Mouse (Mus musculus): ENCODE data around the gene Noxa1. TPM values are rescaled to one million over a fixed set of nuclear protein-coding genes. Genes with fewer than 3 reads are reported as not detected.

The Noxa1 gene
- not detected for polyA plus RNA-seq (2014; fragmentation: Illumina TruSeq; extraction: RNeasy Lipid Tissue Mini Kit (QIAGEN cat#74804); ENCODE audit: low read depth, low replicate concordance)

DNA sequence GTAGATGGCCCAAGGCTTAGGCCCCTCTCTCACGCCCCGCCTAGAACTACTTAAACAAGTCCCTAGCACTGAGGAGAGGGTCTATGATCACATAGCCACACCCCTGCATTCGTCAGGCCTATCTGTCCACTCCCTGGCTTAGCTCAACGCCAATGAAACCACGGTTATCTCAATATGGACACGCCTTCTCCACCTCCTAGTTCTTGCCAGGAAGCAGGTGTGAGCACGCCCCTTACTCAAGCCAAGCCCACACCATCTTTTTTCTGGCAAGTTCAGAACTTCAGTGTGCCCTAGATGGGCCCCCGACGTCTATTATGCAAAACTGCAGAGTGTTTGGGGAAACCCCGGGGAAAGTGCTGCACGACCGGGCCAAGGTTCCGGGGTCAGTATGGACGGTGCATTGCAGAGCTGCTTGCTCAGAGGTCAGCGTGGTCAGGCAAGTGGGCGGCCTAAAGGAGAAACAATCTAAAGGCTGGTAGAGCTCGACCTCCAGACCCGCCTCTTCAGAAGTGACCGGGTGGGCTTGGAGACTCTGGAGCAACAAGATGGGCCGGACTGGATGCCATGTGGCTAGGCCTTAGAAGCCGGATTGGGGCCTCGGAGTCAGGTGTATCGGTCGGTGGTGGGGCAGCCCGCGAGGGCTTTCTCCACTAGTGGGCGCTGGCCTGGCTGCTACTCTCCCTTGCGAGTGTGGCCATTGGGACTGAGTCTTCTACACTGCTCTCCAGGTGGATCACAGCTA, at the start of gene Noxa1:
Gene Noxa1, minus strand, starts transcription at position 41 of the 742 bp plus-strand sequence.

GRCm38 (mm10) chr2:25080076-25080475, 14.9 kb downstream of the Noxa1 start, which contains the start of gene Entpd8:
Entpd8 (plus strand) TSS chr2:25080304.

GRCm38 (mm10) chr2:25054221-25055067, 40.5 kb downstream of the Noxa1 start, which contains the start of gene Nsmf:
Nsmf (plus strand) TSS chr2:25054355.

Other genes starting within 250 kb of the Noxa1 start
- 7.6 TPM for gene Ehmt1, start 175.5 kb downstream of the Noxa1 start, polyA plus RNA-seq (2014; fragmentation: Illumina TruSeq; extraction: RNeasy Lipid Tissue Mini Kit (QIAGEN cat#74804); ENCODE audit: low read depth, low replicate concordance)
- gene Arrdc1, start 159.9 kb downstream of the Noxa1 start, polyA plus RNA-seq (2014; fragmentation: Illumina TruSeq; extraction: RNeasy Lipid Tissue Mini Kit (QIAGEN cat#74804); ENCODE audit: low read depth, low replicate concordance): not detected
- 3.2 TPM for gene Zmynd19, start 145.4 kb downstream of the Noxa1 start, polyA plus RNA-seq (2014; fragmentation: Illumina TruSeq; extraction: RNeasy Lipid Tissue Mini Kit (QIAGEN cat#74804); ENCODE audit: low read depth, low replicate concordance)
- gene Dph7, start 132.7 kb downstream of the Noxa1 start, polyA plus RNA-seq (2014; fragmentation: Illumina TruSeq; extraction: RNeasy Lipid Tissue Mini Kit (QIAGEN cat#74804); ENCODE audit: low read depth, low replicate concordance): 1.9 TPM
- 22.5 TPM for gene Mrpl41, start 120.1 kb downstream of the Noxa1 start, polyA plus RNA-seq (2014; fragmentation: Illumina TruSeq; extraction: RNeasy Lipid Tissue Mini Kit (QIAGEN cat#74804); ENCODE audit: low read depth, low replicate concordance)
- 26.6 TPM for gene Pnpla7, start 119.1 kb downstream of the Noxa1 start, polyA plus RNA-seq (2014; fragmentation: Illumina TruSeq; extraction: RNeasy Lipid Tissue Mini Kit (QIAGEN cat#74804); ENCODE audit: low read depth, low replicate concordance)
- 16.6 TPM for gene Nsmf, start 40.8 kb downstream of the Noxa1 start, polyA plus RNA-seq (2014; fragmentation: Illumina TruSeq; extraction: RNeasy Lipid Tissue Mini Kit (QIAGEN cat#74804); ENCODE audit: low read depth, low replicate concordance)
- 33.1 TPM for gene Entpd8, start 14.8 kb downstream of the Noxa1 start, polyA plus RNA-seq (2014; fragmentation: Illumina TruSeq; extraction: RNeasy Lipid Tissue Mini Kit (QIAGEN cat#74804); ENCODE audit: low read depth, low replicate concordance)
- 0.61 TPM for gene Nrarp, start 85.6 kb upstream of the Noxa1 start, polyA plus RNA-seq (2014; fragmentation: Illumina TruSeq; extraction: RNeasy Lipid Tissue Mini Kit (QIAGEN cat#74804); ENCODE audit: low read depth, low replicate concordance)
- gene Tor4a, start 101.7 kb upstream of the Noxa1 start, polyA plus RNA-seq (2014; fragmentation: Illumina TruSeq; extraction: RNeasy Lipid Tissue Mini Kit (QIAGEN cat#74804); ENCODE audit: low read depth, low replicate concordance): 0.56 TPM
- gene Nelfb, start 116.3 kb upstream of the Noxa1 start, polyA plus RNA-seq (2014; fragmentation: Illumina TruSeq; extraction: RNeasy Lipid Tissue Mini Kit (QIAGEN cat#74804); ENCODE audit: low read depth, low replicate concordance): 4.3 TPM
- not detected for gene Stpg3, start 119.5 kb upstream of the Noxa1 start, polyA plus RNA-seq (2014; fragmentation: Illumina TruSeq; extraction: RNeasy Lipid Tissue Mini Kit (QIAGEN cat#74804); ENCODE audit: low read depth, low replicate concordance)
- not detected for gene Fam166a, start 123.6 kb upstream of the Noxa1 start, polyA plus RNA-seq (2014; fragmentation: Illumina TruSeq; extraction: RNeasy Lipid Tissue Mini Kit (QIAGEN cat#74804); ENCODE audit: low read depth, low replicate concordance)
- gene Tubb4b, start 129.6 kb upstream of the Noxa1 start, polyA plus RNA-seq (2014; fragmentation: Illumina TruSeq; extraction: RNeasy Lipid Tissue Mini Kit (QIAGEN cat#74804); ENCODE audit: low read depth, low replicate concordance): 31.1 TPM
- not detected for gene Slc34a3, start 139.2 kb upstream of the Noxa1 start, polyA plus RNA-seq (2014; fragmentation: Illumina TruSeq; extraction: RNeasy Lipid Tissue Mini Kit (QIAGEN cat#74804); ENCODE audit: low read depth, low replicate concordance)
- gene Rnf224, start 141.6 kb upstream of the Noxa1 start, polyA plus RNA-seq (2014; fragmentation: Illumina TruSeq; extraction: RNeasy Lipid Tissue Mini Kit (QIAGEN cat#74804); ENCODE audit: low read depth, low replicate concordance): not detected
- gene Rnf208, start 147.1 kb upstream of the Noxa1 start, polyA plus RNA-seq (2014; fragmentation: Illumina TruSeq; extraction: RNeasy Lipid Tissue Mini Kit (QIAGEN cat#74804); ENCODE audit: low read depth, low replicate concordance): not detected
- not detected for gene Cysrt1, start 147.3 kb upstream of the Noxa1 start, polyA plus RNA-seq (2014; fragmentation: Illumina TruSeq; extraction: RNeasy Lipid Tissue Mini Kit (QIAGEN cat#74804); ENCODE audit: low read depth, low replicate concordance)
- gene AL732309.1, start 151.7 kb upstream of the Noxa1 start, polyA plus RNA-seq (2014; fragmentation: Illumina TruSeq; extraction: RNeasy Lipid Tissue Mini Kit (QIAGEN cat#74804); ENCODE audit: low read depth, low replicate concordance): 0.69 TPM
- gene Tmem203, start 160.3 kb upstream of the Noxa1 start, polyA plus RNA-seq (2014; fragmentation: Illumina TruSeq; extraction: RNeasy Lipid Tissue Mini Kit (QIAGEN cat#74804); ENCODE audit: low read depth, low replicate concordance): 0.85 TPM
- 0.19 TPM for gene Tprn, start 167.5 kb upstream of the Noxa1 start, polyA plus RNA-seq (2014; fragmentation: Illumina TruSeq; extraction: RNeasy Lipid Tissue Mini Kit (QIAGEN cat#74804); ENCODE audit: low read depth, low replicate concordance)
- 2.6 TPM for gene Ssna1, start 177.3 kb upstream of the Noxa1 start, polyA plus RNA-seq (2014; fragmentation: Illumina TruSeq; extraction: RNeasy Lipid Tissue Mini Kit (QIAGEN cat#74804); ENCODE audit: low read depth, low replicate concordance)
- gene Anapc2, start 177.3 kb upstream of the Noxa1 start, polyA plus RNA-seq (2014; fragmentation: Illumina TruSeq; extraction: RNeasy Lipid Tissue Mini Kit (QIAGEN cat#74804); ENCODE audit: low read depth, low replicate concordance): 7.9 TPM
- not detected for gene Tmem210, start 193.0 kb upstream of the Noxa1 start, polyA plus RNA-seq (2014; fragmentation: Illumina TruSeq; extraction: RNeasy Lipid Tissue Mini Kit (QIAGEN cat#74804); ENCODE audit: low read depth, low replicate concordance)
- not detected for gene Lrrc26, start 194.8 kb upstream of the Noxa1 start, polyA plus RNA-seq (2014; fragmentation: Illumina TruSeq; extraction: RNeasy Lipid Tissue Mini Kit (QIAGEN cat#74804); ENCODE audit: low read depth, low replicate concordance)
- gene Grin1, start 224.0 kb upstream of the Noxa1 start, polyA plus RNA-seq (2014; fragmentation: Illumina TruSeq; extraction: RNeasy Lipid Tissue Mini Kit (QIAGEN cat#74804); ENCODE audit: low read depth, low replicate concordance): not detected
- 8.7 TPM for gene Man1b1, start 237.2 kb upstream of the Noxa1 start, polyA plus RNA-seq (2014; fragmentation: Illumina TruSeq; extraction: RNeasy Lipid Tissue Mini Kit (QIAGEN cat#74804); ENCODE audit: low read depth, low replicate concordance)

Measured in liver, adult 10 weeks (tissue).